Mouse (Mus musculus) embryonic facial prominence, embryonic 10.5 days (tissue): ENCODE measurements around the gene Ap1m1. TPM values are rescaled to one million over a fixed set of nuclear protein-coding genes. Genes with fewer than 3 reads are reported as not detected.

Source experiments
- DNase-seq: peaks from one replicate; pipeline ENCODE4 v3.0.0-alpha.2; 2017; ENCODE audit warnings: low spot score
- H3K27ac ChIP-seq: fragments of 300-500 bp; sonication (generic); replicated peaks from 2 replicates; pipeline ENCODE4 v1.5.1; 2016; ENCODE audit warnings: mild to moderate bottlenecking
- H3K27me3 ChIP-seq: fragments of 300-500 bp; sonication (generic); replicated peaks from 2 replicates; pipeline ENCODE4 v1.6.1; 2016; ENCODE audit warnings: low read depth, mild to moderate bottlenecking; ENCODE audit not compliant: poor library complexity, severe bottlenecking
- H3K36me3 ChIP-seq: fragments of 300-500 bp; sonication (generic); replicated peaks from 2 replicates; pipeline ENCODE4 v1.6.1; 2016; ENCODE audit warnings: mild to moderate bottlenecking, moderate library complexity
- H3K4me1 ChIP-seq: fragments of 300-500 bp; sonication (generic); 2 replicates; pipeline ENCODE4 v1.6.1; 2016
- H3K4me3 ChIP-seq: fragments of 300-500 bp; sonication (generic); 2 replicates; pipeline ENCODE4 v1.5.1; 2016; ENCODE audit warnings: mild to moderate bottlenecking, moderate library complexity
- H3K9me3 ChIP-seq: fragments of 300-500 bp; sonication (generic); 2 replicates; pipeline ENCODE4 v1.6.1; 2016; ENCODE audit warnings: mild to moderate bottlenecking
- WGBS: fragments of 180-500 bp; shearing (Covaris S2); methylation state at CpG from one replicate; pipeline ENCODE4 v1.1.7; 2016; 5-methylcytosine and 5-hydroxymethylcytosine counted together
- polyA plus RNA-seq: library from polyadenylated mRNA; unstranded; fragments of >200 nt; fragmentation: Nextera tagmentation; extraction: Ambion mirVana; gene quantifications from 2 replicates; pipeline ENCODE4 v1.2.1, GENCODE M21; 2016

The Ap1m1 gene
- polyA plus RNA-seq, 1 experiment from 2014 or later = 139 TPM

DNA sequence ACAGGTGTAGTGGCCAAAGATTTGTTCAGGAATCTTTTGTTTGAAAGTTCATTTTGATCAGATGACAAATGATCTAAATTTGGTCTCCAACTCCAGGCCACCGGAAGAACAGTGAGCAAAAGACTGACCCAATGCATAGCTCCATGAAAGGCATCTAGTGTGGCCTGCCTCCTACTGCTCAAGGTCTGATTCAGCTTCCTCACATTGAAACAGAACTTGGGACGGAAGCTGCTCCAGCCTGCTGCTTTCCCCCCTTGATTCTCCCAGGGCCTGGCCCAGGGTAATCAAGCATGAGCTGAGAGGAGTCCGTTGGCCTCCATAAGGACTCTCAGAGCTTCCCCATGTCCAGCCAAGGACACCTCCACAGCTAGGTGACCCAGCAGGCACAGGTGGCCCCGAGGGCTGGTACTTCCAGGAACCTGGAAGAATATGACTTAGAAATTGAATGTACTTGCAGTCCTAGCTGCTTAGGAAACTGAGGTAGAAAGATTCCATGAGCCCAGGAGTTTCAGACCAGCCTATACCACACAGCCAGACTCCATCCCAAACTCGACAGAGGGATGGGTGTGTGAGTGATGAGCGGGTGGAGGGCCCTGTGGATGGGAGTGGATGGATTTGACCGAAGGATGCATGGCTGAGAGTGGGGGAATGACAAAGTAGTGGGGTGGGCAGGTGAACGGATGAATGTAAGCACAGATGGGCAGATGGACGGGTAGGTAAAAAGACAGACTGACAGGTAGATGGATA lies 61.0 kb downstream of the Ap1m1 start:
- H3K4me1 ChIP-seq = no peaks in the 10 kb centered on the region
- H3K4me3 ChIP-seq = no peak overlapping the region
- no peak for DNase-seq
- WGBS = 78% methylated on average over 9 of the region's 9 CpGs
- H3K9me3 ChIP-seq = no peaks in the 10 kb centered on the region
- no peaks in the 10 kb centered on the region for H3K36me3 ChIP-seq
- no peak overlapping the region for H3K27ac ChIP-seq
- no peaks in the 10 kb centered on the region for H3K27me3 ChIP-seq

DNA sequence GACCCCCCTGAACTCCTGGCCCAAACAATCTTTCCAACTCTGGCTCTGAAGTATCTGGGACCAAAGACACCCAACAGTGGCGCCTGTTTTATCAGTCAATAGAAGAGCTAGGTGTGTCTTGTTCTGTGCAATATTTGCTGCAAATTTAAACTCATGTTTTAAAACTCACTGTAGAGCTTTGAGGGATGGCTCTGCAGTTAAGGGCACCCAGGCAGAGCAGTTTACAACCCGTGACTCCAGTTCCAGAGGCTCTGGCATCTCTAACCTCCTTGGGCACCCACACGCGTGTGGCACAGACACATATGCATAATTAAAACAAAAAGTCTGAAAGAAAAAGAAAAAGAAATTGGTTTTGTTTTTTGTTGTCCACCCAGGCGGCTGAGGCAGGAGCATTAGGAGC lies 61.7 kb downstream of the Ap1m1 start:
- no peaks in the 10 kb centered on the region for H3K27me3 ChIP-seq
- no peaks in the 10 kb centered on the region for H3K36me3 ChIP-seq
- DNase-seq = no peak
- 86% methylated on average over 5 of the region's 5 CpGs for WGBS
- no peaks in the 10 kb centered on the region for H3K9me3 ChIP-seq
- no peaks in the 10 kb centered on the region for H3K4me1 ChIP-seq
- no peak overlapping the region for H3K4me3 ChIP-seq
- no peak overlapping the region for H3K27ac ChIP-seq

DNA sequence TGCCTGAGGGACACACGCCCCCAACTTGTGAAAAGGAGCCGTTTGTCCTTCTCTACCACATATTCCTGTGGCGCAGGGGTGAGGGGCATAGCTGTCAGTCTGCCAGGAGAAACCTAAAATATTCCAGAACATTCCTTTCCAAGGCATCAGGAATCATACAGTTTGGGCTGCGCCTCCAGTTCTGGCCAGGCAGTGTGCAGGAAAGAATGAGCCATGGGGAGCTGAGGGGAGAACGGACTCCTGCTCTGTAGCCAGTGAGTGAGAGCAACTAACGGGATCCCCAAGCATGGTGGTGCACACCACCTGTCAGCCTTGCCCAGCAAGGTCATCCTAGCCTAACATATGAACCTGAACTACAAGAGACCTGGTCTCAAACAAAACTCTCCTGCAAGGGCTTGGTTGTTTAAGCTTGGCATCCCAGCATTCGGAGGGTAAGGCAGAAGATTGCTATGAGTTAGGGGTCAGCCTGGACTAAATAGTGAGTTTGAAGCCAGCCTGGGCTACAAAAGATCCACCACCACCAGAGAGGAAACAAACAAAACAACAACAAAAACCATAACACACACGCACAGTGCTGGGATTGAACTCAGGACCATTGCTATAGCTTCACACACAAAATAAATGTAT lies 63.3 kb downstream of the Ap1m1 start:
- DNase-seq = no peak
- WGBS = 66% methylated on average over 8 of the region's 8 CpGs
- H3K27me3 ChIP-seq = no peaks in the 10 kb centered on the region
- H3K36me3 ChIP-seq = no peaks in the 10 kb centered on the region
- no peaks in the 10 kb centered on the region for H3K9me3 ChIP-seq
- no peaks in the 10 kb centered on the region for H3K4me1 ChIP-seq
- H3K4me3 ChIP-seq = no peak overlapping the region
- H3K27ac ChIP-seq = no peak overlapping the region

DNA sequence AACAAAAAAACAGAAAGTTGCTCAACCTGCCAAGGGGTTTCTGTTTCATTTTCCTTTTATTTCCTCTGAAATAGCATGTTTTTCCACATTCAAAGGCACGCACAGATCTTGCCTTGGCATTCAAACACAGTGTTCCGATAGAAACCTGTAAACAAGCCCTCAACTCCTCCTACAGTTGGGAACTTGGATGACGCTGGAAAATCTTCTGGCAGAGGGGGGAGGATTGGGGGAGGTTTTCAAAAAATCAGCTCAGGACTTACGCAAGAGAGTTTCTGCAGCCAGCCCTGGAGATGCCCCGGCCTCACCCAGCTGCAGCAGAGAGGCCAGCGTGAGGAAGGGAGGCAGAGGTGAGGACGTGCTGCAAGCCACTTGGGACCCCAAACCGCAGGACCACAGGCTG lies 63.8 kb downstream of the Ap1m1 start:
- H3K36me3 ChIP-seq = no peaks in the 10 kb centered on the region
- H3K4me3 ChIP-seq = no peak overlapping the region
- no peak overlapping the region for H3K27ac ChIP-seq
- DNase-seq = no peak
- no peaks in the 10 kb centered on the region for H3K4me1 ChIP-seq
- H3K9me3 ChIP-seq = no peaks in the 10 kb centered on the region
- no peaks in the 10 kb centered on the region for H3K27me3 ChIP-seq
- 68% methylated on average over 8 of the region's 8 CpGs for WGBS

DNA sequence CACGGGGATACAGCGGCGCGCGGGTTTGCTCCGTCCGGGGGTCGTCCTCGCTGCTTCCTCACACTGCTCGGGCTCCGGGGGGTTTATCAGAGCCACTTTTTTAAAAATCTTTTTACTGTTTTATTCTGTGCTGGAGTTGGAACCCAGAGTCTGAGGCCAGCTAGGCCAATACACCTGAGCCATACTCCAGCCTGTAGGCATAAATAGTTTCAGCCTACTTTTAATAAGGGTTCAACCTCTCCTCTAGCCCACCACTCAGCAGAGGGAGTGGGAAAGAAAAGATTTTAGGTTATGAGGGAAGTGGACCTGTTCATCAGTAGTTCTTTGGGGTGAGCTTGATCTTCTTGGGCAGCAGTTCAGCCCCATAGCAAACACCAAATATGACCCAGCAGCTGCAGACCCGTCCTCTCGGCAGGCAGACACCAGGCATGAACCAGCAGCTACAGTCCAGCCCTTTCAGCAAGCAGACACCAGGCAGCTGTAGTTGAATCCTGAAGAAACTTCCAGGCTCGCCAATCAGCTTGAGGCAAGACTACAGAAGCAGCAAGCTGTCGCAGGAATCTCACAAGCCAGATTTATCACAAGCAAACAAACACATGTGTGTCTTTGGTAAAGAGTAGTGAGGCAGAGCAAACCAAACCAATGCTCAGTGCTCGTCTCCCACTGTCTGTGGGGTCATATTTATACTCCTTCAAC lies 65.5 kb downstream of the Ap1m1 start, which contains the start of gene Gm10282:
Gm10282 (minus strand) TSS at position 51 of the 696 bp plus-strand sequence.
- 74% methylated on average over 16 of the region's 16 CpGs for WGBS
- no peak within 1 kb of the TSS for H3K4me3 ChIP-seq
- no peaks in the 10 kb centered on the region for H3K27me3 ChIP-seq
- no peaks in the 10 kb centered on the region for H3K4me1 ChIP-seq
- no peak within 1 kb of the TSS for H3K27ac ChIP-seq
- no peaks in the 10 kb centered on the region for H3K9me3 ChIP-seq
- no peaks in the 10 kb centered on the region for H3K36me3 ChIP-seq
- no peak for DNase-seq

DNA sequence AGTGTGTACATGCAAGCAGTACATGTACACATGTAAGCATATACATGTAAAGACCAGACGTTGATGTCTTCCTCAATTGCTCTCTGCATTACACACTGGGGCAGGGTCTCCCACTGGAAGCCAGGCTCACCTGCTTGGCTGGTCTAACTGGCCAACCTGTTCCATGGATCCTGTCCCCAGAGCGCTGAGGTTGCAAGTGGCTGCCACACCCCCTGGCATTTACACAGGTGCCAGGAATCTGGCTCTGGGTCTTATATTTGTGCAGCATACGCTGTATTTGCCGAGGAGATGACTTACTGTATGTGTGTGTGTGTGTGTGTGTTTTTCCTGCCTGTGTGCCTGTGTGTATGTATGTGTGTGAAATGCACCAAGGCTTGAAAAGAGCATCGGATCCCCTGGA lies 67.1 kb downstream of the Ap1m1 start:
- DNase-seq = no peak
- Histone ChIP-seq H3K27me3 (no peaks in the 10 kb centered on the region), H3K4me3 (no peak overlapping the region), H3K27ac (no peak overlapping the region), H3K9me3 (no peaks in the 10 kb centered on the region), H3K4me1 (no peaks in the 10 kb centered on the region), H3K36me3 (no peaks in the 10 kb centered on the region)
- WGBS = 86% methylated on average over 5 of the region's 5 CpGs

Other genes starting within 250 kb of the Ap1m1 start
- 0.31 and 0.50 TPM in 2 replicates for gene Cyp4f18, start 230.4 kb upstream of the Ap1m1 start, polyA plus RNA-seq
- not detected in 2 replicates for gene Olfr372, start 198.8 kb upstream of the Ap1m1 start, polyA plus RNA-seq
- gene Olfr373, start 156.8 kb upstream of the Ap1m1 start, polyA plus RNA-seq = 0.04 TPM in 1 of 2 replicates, not detected in the other
- gene Olfr374, start 133.0 kb upstream of the Ap1m1 start, polyA plus RNA-seq = not detected in 2 replicates
- 749 and 797 TPM in 2 replicates for gene Tpm4, start 105.0 kb upstream of the Ap1m1 start, polyA plus RNA-seq
- 130 and 139 TPM in 2 replicates for gene Rab8a, start 78.8 kb upstream of the Ap1m1 start, polyA plus RNA-seq
- not detected in 2 replicates for gene Hsh2d, start 50.4 kb upstream of the Ap1m1 start, polyA plus RNA-seq
- not detected in 2 replicates for gene Cib3, start 27.2 kb upstream of the Ap1m1 start, polyA plus RNA-seq
- gene Gm11034, start 26.4 kb upstream of the Ap1m1 start, polyA plus RNA-seq = not detected in 2 replicates
- 77.6 and 82.4 TPM in 2 replicates for gene Fam32a, start 20.3 kb upstream of the Ap1m1 start, polyA plus RNA-seq
- 31.3 and 36.9 TPM in 2 replicates for gene Gm10282, start 65.2 kb downstream of the Ap1m1 start, polyA plus RNA-seq
- gene Klf2, start 79.0 kb downstream of the Ap1m1 start, polyA plus RNA-seq = 3.1 and 3.7 TPM in 2 replicates
- gene Eps15l1, start 181.4 kb downstream of the Ap1m1 start, polyA plus RNA-seq = 79.8 and 81.6 TPM in 2 replicates
- 1.2 and 1.4 TPM in 2 replicates for gene Calr3, start 203.9 kb downstream of the Ap1m1 start, polyA plus RNA-seq
- 14.5 and 16.1 TPM in 2 replicates for gene 1700030K09Rik, start 203.9 kb downstream of the Ap1m1 start, polyA plus RNA-seq
- gene Cherp, start 235.2 kb downstream of the Ap1m1 start, polyA plus RNA-seq = 112 and 115 TPM in 2 replicates